Mouse (Mus musculus) G1E (cell line): ENCODE data around the gene Map4k2. TPM values are rescaled to one million over a fixed set of nuclear protein-coding genes. Genes with fewer than 3 reads are reported as not detected.

Source experiments
- ATAC-seq: 2 replicates; pipeline ENCODE4 v1.8.0; 2016; ENCODE audit warnings: mild to moderate bottlenecking; ENCODE audit not compliant: insufficient number of reproducible peaks, poor library complexity, low FRiP score, severe bottlenecking; ENCODE audit errors: extremely low read depth
- DNase-seq: peaks from one replicate; pipeline ENCODE4 v3.0.0; 2012; ENCODE audit warnings: low spot score
- H3K27me3 ChIP-seq: 2 replicates; pipeline ENCODE4 v1.6.1; 2012; ENCODE audit warnings: mild to moderate bottlenecking, low read length, inconsistent platforms; ENCODE audit not compliant: insufficient read depth
- H3K36me3 ChIP-seq: replicated peaks from 2 replicates; pipeline ENCODE3; 2012; ENCODE audit warnings: mild to moderate bottlenecking, inconsistent platforms
- H3K4me1 ChIP-seq: 2 replicates; pipeline ENCODE4 v1.6.1; 2012; ENCODE audit warnings: low read depth, low read length, inconsistent platforms, mixed read lengths; ENCODE audit not compliant: insufficient read depth
- H3K4me3 ChIP-seq: 2 replicates; pipeline ENCODE4 v1.5.1; 2012; ENCODE audit warnings: low read depth, mild to moderate bottlenecking, inconsistent platforms, low read length, moderate library complexity, mixed read lengths
- H3K9me3 ChIP-seq: replicated peaks from 2 replicates; pipeline ENCODE4 v1.6.1; 2012; ENCODE audit warnings: inconsistent platforms
- CTCF ChIP-seq: IDR thresholded peaks from 2 replicates; pipeline ENCODE4 v1.5.1; 2012; ENCODE audit warnings: low read depth, low read length, inconsistent platforms, mixed read lengths
- GATA1 ChIP-seq: IDR thresholded peaks from 2 replicates; pipeline ENCODE4 v1.6.1; 2012; ENCODE audit warnings: borderline replicate concordance, low read length, inconsistent platforms, mixed read lengths
- GATA2 ChIP-seq: IDR thresholded peaks from 2 replicates; pipeline ENCODE4 v1.6.1; 2012; ENCODE audit warnings: low read depth, low read length, inconsistent platforms, borderline replicate concordance
- POLR2AphosphoS5 ChIP-seq: IDR thresholded peaks from 2 replicates; pipeline ENCODE4 v1.6.1; 2012; ENCODE audit warnings: low read depth, low read length, inconsistent platforms; ENCODE audit not compliant: insufficient replicate concordance
- TAL1 ChIP-seq: conservative IDR thresholded peaks from 2 replicates; pipeline ENCODE4 v1.6.1; 2012; ENCODE audit warnings: low read depth, low read length, inconsistent platforms, mixed read lengths
- polyA plus RNA-seq: library from polyadenylated mRNA; stranded (reverse); fragments of >175 nt; gene quantifications from 2 replicates; pipeline ENCODE4 v1.2.3, GENCODE M21; 2012
- total RNA-seq, 2 experiments: library from RNA; stranded (forward) in 1 of 2; stranded (reverse) in 1 of 2; fragments of 200-1000 nt in 1 of 2; fragments of >200 nt in 1 of 2; fragmentation: Nextera tagmentation in 1 of 2; gene quantifications; 2 replicates each; pipeline ENCODE4 v1.2.3; 2014 to 2017

The Map4k2 gene
- total and polyA plus RNA-seq, 3 experiments: 13.2 to 26.6 (median 13.4) TPM

GRCm38 (mm10) chr19:6399285-6400095 lies 58.6 kb downstream of the Map4k2 start, which contains the start of gene Rasgrp2:
Gene Rasgrp2, plus strand, starts transcription at chr19:6399340.
- DNase-seq: peak; percentile 45
- Histone ChIP-seq H3K27me3 (peaks cover 67% of the 10 kb centered on the region), H3K9me3 (no peaks in the 10 kb centered on the region), H3K4me3 (peak within 1 kb of the TSS; percentile 68), H3K4me1 (peaks cover 32% of the 10 kb centered on the region), H3K36me3 (no peaks in the 10 kb centered on the region)
- TF ChIP-seq GATA1 (no peak), TAL1 (no peak), POLR2AphosphoS5 (no peak), CTCF (no peak), GATA2 (no peak)
- ATAC-seq: no peak

GRCm38 (mm10) chr19:6400096-6401086 lies 59.5 kb downstream of the Map4k2 start:
- H3K4me3 ChIP-seq: peak overlapping the region; percentile 68; the same call in 1 of the 2 replicates
- ATAC-seq (no peak), DNase-seq (no peak)
- H3K9me3 ChIP-seq: no peaks in the 10 kb centered on the region
- peaks cover 35% of the 10 kb centered on the region for H3K4me1 ChIP-seq
- peaks cover 67% of the 10 kb centered on the region for H3K27me3 ChIP-seq
- no peaks in the 10 kb centered on the region for H3K36me3 ChIP-seq
- TF ChIP-seq CTCF: no peak
- TF ChIP-seq POLR2AphosphoS5: no peak
- no peak for TF ChIP-seq TAL1
- no peak for TF ChIP-seq GATA2
- TF ChIP-seq GATA1: no peak

- Histone ChIP-seq H3K9me3 (no peaks in the 10 kb centered on the region), H3K4me3 (peak overlapping the region; percentile 40; the same call in 1 of the 2 replicates), H3K36me3 (no peaks in the 10 kb centered on the region), H3K4me1 (peaks cover 35% of the 10 kb centered on the region), H3K27me3 (peaks cover 69% of the 10 kb centered on the region)
- TF ChIP-seq POLR2AphosphoS5 (no peak), GATA1 (no peak), TAL1 (no peak), CTCF (peak; percentile 63)
- peak; percentile 54 for DNase-seq
- ATAC-seq: no peak
Measured at GRCm38 (mm10) chr19:6401131-6401815, 60.3 kb downstream of the Map4k2 start.

GRCm38 (mm10) chr19:6401951-6402350 lies 61.0 kb downstream of the Map4k2 start:
- peaks cover 76% of the 10 kb centered on the region for H3K27me3 ChIP-seq
- ATAC-seq: no peak
- H3K4me1 ChIP-seq: peaks cover 35% of the 10 kb centered on the region
- TF ChIP-seq POLR2AphosphoS5 (no peak), CTCF (no peak), GATA1 (no peak), TAL1 (no peak), GATA2 (no peak)
- H3K9me3 ChIP-seq: no peaks in the 10 kb centered on the region
- no peak overlapping the region for H3K4me3 ChIP-seq
- no peaks in the 10 kb centered on the region for H3K36me3 ChIP-seq
- no peak for DNase-seq

GRCm38 (mm10) chr19:6403869-6404268 lies 62.9 kb downstream of the Map4k2 start:
- Histone ChIP-seq H3K27me3 (peaks cover 74% of the 10 kb centered on the region), H3K4me1 (peaks cover 32% of the 10 kb centered on the region), H3K4me3 (no peak overlapping the region), H3K9me3 (no peaks in the 10 kb centered on the region), H3K36me3 (no peaks in the 10 kb centered on the region)
- no peak for TF ChIP-seq GATA2
- no peak for TF ChIP-seq POLR2AphosphoS5
- no peak for TF ChIP-seq CTCF
- no peak for TF ChIP-seq GATA1
- no peak for TF ChIP-seq TAL1
- ATAC-seq (no peak), DNase-seq (no peak)

Other genes starting within 250 kb of the Map4k2 start
- gene AC131692.1, start 246.7 kb upstream of the Map4k2 start, total RNA-seq (2014; fragmentation: Nextera tagmentation): 1.3 and 5.6 TPM in 2 replicates
- 1.3 and 1.4 TPM in 2 replicates for gene AC131692.1, start 246.7 kb upstream of the Map4k2 start, total RNA-seq (2017)
- gene AC131692.1, start 246.7 kb upstream of the Map4k2 start, polyA plus RNA-seq: 3.4 and 3.5 TPM in 2 replicates
- gene Naaladl1, start 235.4 kb upstream of the Map4k2 start, total RNA-seq (2014; fragmentation: Nextera tagmentation): 1.1 and 1.8 TPM in 2 replicates
- gene Naaladl1, start 235.4 kb upstream of the Map4k2 start, total RNA-seq (2017): 0.44 and 0.87 TPM in 2 replicates
- 0.32 and 0.36 TPM in 2 replicates for gene Naaladl1, start 235.4 kb upstream of the Map4k2 start, polyA plus RNA-seq
- 7.9 and 10.1 TPM in 2 replicates for gene Sac3d1, start 222.5 kb upstream of the Map4k2 start, total RNA-seq (2014; fragmentation: Nextera tagmentation)
- gene Sac3d1, start 222.5 kb upstream of the Map4k2 start, total RNA-seq (2017): 10.2 and 22.9 TPM in 2 replicates
- 69.2 and 78.7 TPM in 2 replicates for gene Sac3d1, start 222.5 kb upstream of the Map4k2 start, polyA plus RNA-seq
- 21.4 and 25.7 TPM in 2 replicates for gene Snx15, start 212.8 kb upstream of the Map4k2 start, total RNA-seq (2014; fragmentation: Nextera tagmentation)
- 13.2 and 15.3 TPM in 2 replicates for gene Snx15, start 212.8 kb upstream of the Map4k2 start, total RNA-seq (2017)
- gene Snx15, start 212.8 kb upstream of the Map4k2 start, polyA plus RNA-seq: 70.1 and 84.0 TPM in 2 replicates
- gene Batf2, start 200.2 kb upstream of the Map4k2 start, total RNA-seq (2014; fragmentation: Nextera tagmentation): not detected in 2 replicates
- 0.33 TPM in 1 of 2 replicates, not detected in the other for gene Batf2, start 200.2 kb upstream of the Map4k2 start, total RNA-seq (2017)
- gene Batf2, start 200.2 kb upstream of the Map4k2 start, polyA plus RNA-seq: not detected in 2 replicates
- 49.8 and 60.0 TPM in 2 replicates for gene Arl2, start 199.6 kb upstream of the Map4k2 start, total RNA-seq (2014; fragmentation: Nextera tagmentation)
- gene Arl2, start 199.6 kb upstream of the Map4k2 start, total RNA-seq (2017): 28.5 and 29.2 TPM in 2 replicates
- 76.9 and 83.5 TPM in 2 replicates for gene Arl2, start 199.6 kb upstream of the Map4k2 start, polyA plus RNA-seq
- gene Majin, start 156.7 kb upstream of the Map4k2 start, total RNA-seq (2014; fragmentation: Nextera tagmentation): not detected in 2 replicates
- 0.11 TPM in 1 of 2 replicates, not detected in the other for gene Majin, start 156.7 kb upstream of the Map4k2 start, total RNA-seq (2017)
- gene Majin, start 156.7 kb upstream of the Map4k2 start, polyA plus RNA-seq: not detected in 2 replicates
- not detected in 2 replicates for gene Gpha2, start 114.8 kb upstream of the Map4k2 start, total RNA-seq (2014; fragmentation: Nextera tagmentation)
- not detected in 2 replicates for gene Gpha2, start 114.8 kb upstream of the Map4k2 start, total RNA-seq (2017)
- gene Gpha2, start 114.8 kb upstream of the Map4k2 start, polyA plus RNA-seq: not detected in 2 replicates
- 3.4 and 9.0 TPM in 2 replicates for gene Ppp2r5b, start 105.3 kb upstream of the Map4k2 start, total RNA-seq (2014; fragmentation: Nextera tagmentation)
- gene Ppp2r5b, start 105.3 kb upstream of the Map4k2 start, total RNA-seq (2017): 5.6 and 6.0 TPM in 2 replicates
- gene Ppp2r5b, start 105.3 kb upstream of the Map4k2 start, polyA plus RNA-seq: 7.1 and 8.9 TPM in 2 replicates
- gene Atg2a, start 99.5 kb upstream of the Map4k2 start, total RNA-seq (2014; fragmentation: Nextera tagmentation): 18.4 and 31.8 TPM in 2 replicates
- gene Atg2a, start 99.5 kb upstream of the Map4k2 start, total RNA-seq (2017): 7.0 and 9.4 TPM in 2 replicates
- gene Atg2a, start 99.5 kb upstream of the Map4k2 start, polyA plus RNA-seq: 44.4 and 45.0 TPM in 2 replicates
- 18.0 and 18.7 TPM in 2 replicates for gene Ehd1, start 64.4 kb upstream of the Map4k2 start, total RNA-seq (2014; fragmentation: Nextera tagmentation)
- 22.0 and 23.3 TPM in 2 replicates for gene Ehd1, start 64.4 kb upstream of the Map4k2 start, total RNA-seq (2017)
- gene Ehd1, start 64.4 kb upstream of the Map4k2 start, polyA plus RNA-seq: 132 and 135 TPM in 2 replicates
- 5.0 and 7.6 TPM in 2 replicates for gene Cdc42bpg, start 34.7 kb upstream of the Map4k2 start, total RNA-seq (2014; fragmentation: Nextera tagmentation)
- gene Cdc42bpg, start 34.7 kb upstream of the Map4k2 start, total RNA-seq (2017): 2.0 and 2.4 TPM in 2 replicates
- 14.1 and 15.4 TPM in 2 replicates for gene Cdc42bpg, start 34.7 kb upstream of the Map4k2 start, polyA plus RNA-seq
- gene Men1, start 6.2 kb upstream of the Map4k2 start, total RNA-seq (2014; fragmentation: Nextera tagmentation): 51.0 and 53.9 TPM in 2 replicates
- gene Men1, start 6.2 kb upstream of the Map4k2 start, total RNA-seq (2017): 28.8 and 30.9 TPM in 2 replicates
- gene Men1, start 6.2 kb upstream of the Map4k2 start, polyA plus RNA-seq: 146 and 213 TPM in 2 replicates
- 511 and 574 TPM in 2 replicates for gene Sf1, start 22.6 kb downstream of the Map4k2 start, total RNA-seq (2014; fragmentation: Nextera tagmentation)
- gene Sf1, start 22.6 kb downstream of the Map4k2 start, total RNA-seq (2017): 96.0 and 104 TPM in 2 replicates
- gene Sf1, start 22.6 kb downstream of the Map4k2 start, polyA plus RNA-seq: 1,720 and 2,369 TPM in 2 replicates
- gene Pygm, start 43.3 kb downstream of the Map4k2 start, total RNA-seq (2014; fragmentation: Nextera tagmentation): 7.1 TPM in 1 of 2 replicates, not detected in the other
- 0.41 and 0.87 TPM in 2 replicates for gene Pygm, start 43.3 kb downstream of the Map4k2 start, total RNA-seq (2017)
- gene Pygm, start 43.3 kb downstream of the Map4k2 start, polyA plus RNA-seq: 0.13 and 0.14 TPM in 2 replicates
- not detected in 2 replicates for gene Rasgrp2, start 58.2 kb downstream of the Map4k2 start, total RNA-seq (2014; fragmentation: Nextera tagmentation)
- 1.5 and 3.7 TPM in 2 replicates for gene Rasgrp2, start 58.2 kb downstream of the Map4k2 start, total RNA-seq (2017)
- gene Rasgrp2, start 58.2 kb downstream of the Map4k2 start, polyA plus RNA-seq: 2.3 and 3.5 TPM in 2 replicates
- not detected in 2 replicates for gene Nrxn2, start 77.6 kb downstream of the Map4k2 start, total RNA-seq (2014; fragmentation: Nextera tagmentation)
- 0.16 and 0.23 TPM in 2 replicates for gene Nrxn2, start 77.6 kb downstream of the Map4k2 start, total RNA-seq (2017)
- 0.03 and 0.23 TPM in 2 replicates for gene Nrxn2, start 77.6 kb downstream of the Map4k2 start, polyA plus RNA-seq
- gene Slc22a12, start 201.9 kb downstream of the Map4k2 start, total RNA-seq (2014; fragmentation: Nextera tagmentation): not detected in 2 replicates
- gene Slc22a12, start 201.9 kb downstream of the Map4k2 start, total RNA-seq (2017): not detected in 2 replicates
- gene Slc22a12, start 201.9 kb downstream of the Map4k2 start, polyA plus RNA-seq: not detected in 2 replicates